Mouse (Mus musculus) bone marrow macrophage, adult 2 months (primary cell): ENCODE measurements around the gene Gm10203.

Experiments
- CTCF ChIP-seq: IDR thresholded peaks from 2 replicates; pipeline ENCODE4 v1.5.1; 2012; ENCODE audit warnings: low read depth, mild to moderate bottlenecking, low read length, moderate library complexity
- POLR2A ChIP-seq: IDR thresholded peaks from 2 replicates; pipeline ENCODE4 v1.6.1; 2012; ENCODE audit warnings: mild to moderate bottlenecking, low read depth, low read length, borderline replicate concordance

GRCm38 (mm10) chr6:149173831-149174625 lies 44.1 kb downstream of the Gm10203 start:
- no peak for TF ChIP-seq CTCF
- no peak for TF ChIP-seq POLR2A
